Mouse (Mus musculus) spleen, adult 2 months (tissue): ENCODE data around the gene Zfp575. TPM values are rescaled to one million over a fixed set of nuclear protein-coding genes. Genes with fewer than 3 reads are reported as not detected.
A peak's percentile ranks its signal among the peaks of the same experiment; 100 is the strongest.

Experiments
- DNase-seq, 2 experiments: peaks; one replicate each; pipeline versions ENCODE4 v3.0.0 to v3.0.0-alpha.2; 2012 to 2021; ENCODE audit warnings: low spot score in 2 of 2, low read depth in 1 of 2
- H3K27ac ChIP-seq: fragments of 200-500 bp; 2 replicates; pipeline ENCODE4 v1.5.1; 2012; ENCODE audit warnings: low read length, inconsistent platforms; ENCODE audit not compliant: insufficient read depth
- H3K27me3 ChIP-seq: fragments of 200-500 bp; 2 replicates; pipeline ENCODE4 v1.6.1; 2012; ENCODE audit warnings: mild to moderate bottlenecking, moderate library complexity, low read length, inconsistent platforms; ENCODE audit not compliant: control insufficient read depth, insufficient read depth
- H3K36me3 ChIP-seq: fragments of 200-500 bp; 2 replicates; pipeline ENCODE4 v1.6.1; 2012; ENCODE audit warnings: mild to moderate bottlenecking, low read length, inconsistent platforms; ENCODE audit not compliant: control insufficient read depth, insufficient read depth
- H3K4me1 ChIP-seq: fragments of 200-500 bp; 2 replicates; pipeline ENCODE4 v1.6.1; 2011; ENCODE audit warnings: inconsistent platforms; ENCODE audit not compliant: control insufficient read depth, insufficient read depth, insufficient read length
- H3K4me3 ChIP-seq: fragments of 200-500 bp; 2 replicates; pipeline ENCODE4 v1.5.1; 2011; ENCODE audit warnings: mild to moderate bottlenecking, inconsistent platforms; ENCODE audit not compliant: insufficient read depth, insufficient read length; ENCODE audit errors: extremely low read depth
- CTCF ChIP-seq: fragments of 200-500 bp; IDR thresholded peaks from 2 replicates; pipeline ENCODE4 v1.5.1; 2011; ENCODE audit warnings: mild to moderate bottlenecking, inconsistent platforms; ENCODE audit not compliant: insufficient read depth, insufficient read length, insufficient replicate concordance; ENCODE audit errors: extremely low read depth
- POLR2A ChIP-seq: fragments of 200-500 bp; IDR thresholded peaks from 2 replicates; pipeline ENCODE4 v1.6.1; 2011; ENCODE audit warnings: low read depth, low read length, inconsistent platforms
- WGBS: fragments of 180-500 bp; shearing (Covaris S2); methylation state at CpG from one replicate; pipeline ENCODE4 v1.1.7; 2018; 5-methylcytosine and 5-hydroxymethylcytosine counted together
- polyA plus RNA-seq: library from polyadenylated mRNA; depleted of rRNA; stranded (reverse); fragments of >200 nt; gene quantifications from 2 replicates; pipeline ENCODE4 v1.2.3, GENCODE M21; 2012

Gene Zfp575
- polyA plus RNA-seq, 1 experiment, result 0.29 TPM

DNA sequence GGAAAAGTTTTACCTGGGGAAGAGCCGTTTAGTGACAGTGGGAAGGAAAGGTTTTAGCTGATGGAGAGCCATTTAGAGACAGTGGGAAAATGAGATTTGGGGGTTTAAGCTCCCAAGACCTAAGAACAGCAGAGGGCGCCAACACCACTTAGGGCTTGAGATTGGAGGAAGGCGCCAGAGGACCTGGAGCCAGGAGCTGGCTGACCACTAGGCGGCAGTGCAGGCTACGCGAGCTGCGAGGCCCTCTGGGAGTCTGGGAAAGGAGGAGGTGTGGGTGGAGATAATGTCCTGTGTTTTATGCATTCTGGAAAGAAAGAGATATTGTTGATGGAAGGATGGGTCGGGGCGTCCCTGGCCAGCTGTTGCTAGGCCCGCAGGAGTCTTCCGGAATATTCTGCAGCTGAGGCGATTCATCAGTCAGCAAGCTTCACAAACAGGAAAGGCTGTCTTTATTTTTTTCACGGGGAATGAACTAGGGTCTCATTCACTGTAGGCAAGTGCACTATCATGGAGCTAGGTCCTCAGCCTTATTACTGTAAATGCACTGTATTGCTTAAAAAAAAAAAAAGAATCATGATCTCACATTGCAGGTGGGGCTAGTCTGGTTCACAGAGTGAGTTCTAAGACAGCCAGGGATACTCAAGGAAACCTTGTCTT, 13.6 kb upstream of the Zfp575 start:
- H3K27ac ChIP-seq, result no peak overlapping the region
- no peaks in the 10 kb centered on the region for H3K4me1 ChIP-seq
- H3K4me3 ChIP-seq, result no peak overlapping the region
- TF ChIP-seq POLR2A, result no peak
- TF ChIP-seq CTCF, result peak; percentile 100
- DNase-seq, result peak; percentile 82 to 94
- no peaks in the 10 kb centered on the region for H3K27me3 ChIP-seq
- no peaks in the 10 kb centered on the region for H3K36me3 ChIP-seq
- 5% methylated on average over 13 of the region's 13 CpGs for WGBS

DNA sequence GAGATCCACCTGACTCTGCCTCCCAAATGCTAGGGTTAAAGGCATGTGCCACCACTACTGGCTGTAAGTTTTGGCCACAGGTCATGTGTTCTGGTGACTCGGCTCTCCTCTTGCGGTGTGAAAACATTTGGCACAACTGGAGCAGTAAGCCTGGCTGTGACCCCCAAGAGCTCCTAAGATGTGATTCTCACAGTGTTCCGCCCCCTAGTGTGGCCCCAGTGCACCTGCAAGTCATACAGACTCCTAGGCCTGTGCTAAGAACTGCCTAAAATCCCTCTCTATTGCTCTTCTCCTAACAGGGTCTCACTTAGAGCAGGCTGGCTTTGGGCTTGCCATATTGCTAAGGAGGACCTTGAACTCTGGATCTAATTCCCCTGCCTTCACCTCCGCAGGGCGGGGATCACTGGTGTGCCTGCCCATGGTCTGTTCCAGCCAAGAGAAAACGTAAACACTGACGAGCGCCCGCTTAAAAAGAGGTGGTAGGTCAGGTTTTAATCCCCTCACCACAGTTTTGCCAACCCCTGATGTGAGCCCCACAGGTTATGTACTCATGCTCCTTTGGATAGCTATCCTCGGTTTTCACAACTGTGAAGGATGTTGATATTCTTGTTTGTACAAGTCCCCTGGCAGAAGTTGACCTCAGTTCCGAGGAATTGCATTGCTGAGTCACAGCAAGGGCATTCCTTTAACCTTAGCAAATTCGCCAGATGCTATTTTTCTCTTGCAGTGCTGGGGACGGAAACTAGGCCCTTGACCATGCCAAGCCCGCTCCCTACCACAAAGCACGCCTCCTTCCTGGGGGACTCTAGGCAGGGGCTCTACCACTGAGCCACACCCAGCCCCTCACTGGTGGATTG, 12.0 kb upstream of the Zfp575 start:
- H3K27ac ChIP-seq, result no peak overlapping the region
- 90% methylated on average over 15 of the region's 15 CpGs for WGBS
- H3K4me1 ChIP-seq, result no peaks in the 10 kb centered on the region
- no peak for DNase-seq
- H3K27me3 ChIP-seq, result no peaks in the 10 kb centered on the region
- TF ChIP-seq CTCF (no peak; the same call in 1 of the 2 replicates), POLR2A (no peak)
- no peak overlapping the region for H3K4me3 ChIP-seq
- no peaks in the 10 kb centered on the region for H3K36me3 ChIP-seq

DNA sequence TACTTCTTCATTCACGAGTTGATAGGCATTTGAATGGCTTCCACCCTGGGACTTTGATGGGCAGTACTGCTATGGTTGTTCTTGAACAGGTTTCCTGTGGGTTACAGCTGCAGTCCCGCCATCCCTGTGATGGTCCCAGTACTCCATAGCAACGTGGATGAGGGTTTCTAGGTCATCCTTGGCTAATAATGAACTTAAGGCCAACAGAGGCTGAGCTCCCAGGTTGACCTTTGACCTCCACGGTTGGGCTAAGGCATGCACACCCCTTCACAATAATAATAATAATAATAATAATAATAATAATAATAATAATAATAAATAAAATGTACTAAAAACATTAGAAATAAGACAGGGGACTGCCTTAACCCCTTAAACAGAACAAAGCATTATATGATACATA, 10.7 kb upstream of the Zfp575 start:
- 68% methylated on average over 4 of the region's 4 CpGs for WGBS
- no peaks in the 10 kb centered on the region for H3K36me3 ChIP-seq
- no peak for TF ChIP-seq CTCF
- no peak for TF ChIP-seq POLR2A
- no peak for DNase-seq
- no peak overlapping the region for H3K27ac ChIP-seq
- H3K4me3 ChIP-seq, result no peak overlapping the region
- no peaks in the 10 kb centered on the region; the same call in 1 of the 2 replicates for H3K4me1 ChIP-seq
- H3K27me3 ChIP-seq, result no peaks in the 10 kb centered on the region

DNA sequence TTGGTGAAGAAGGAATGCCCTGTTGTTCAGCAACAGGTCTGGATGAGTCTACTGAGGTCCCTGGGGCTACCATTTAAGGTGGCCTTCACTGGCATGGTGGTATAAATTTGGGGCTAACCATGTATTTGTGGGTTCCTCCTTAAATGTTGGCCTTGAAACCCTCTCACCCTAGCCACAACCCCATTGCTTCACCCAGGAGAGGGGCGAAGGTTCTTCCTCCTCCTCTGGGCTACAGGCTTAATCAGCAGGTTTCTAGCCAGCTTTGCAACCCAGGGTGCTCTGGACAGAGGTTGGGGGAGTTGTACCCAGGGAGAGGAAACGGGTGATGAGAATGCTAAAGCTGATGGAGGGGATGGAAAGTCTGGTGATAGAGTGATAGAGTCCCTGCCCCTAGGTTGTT, 8.0 kb upstream of the Zfp575 start:
- H3K27ac ChIP-seq, result no peak overlapping the region
- WGBS, result 51% methylated on average over 2 of the region's 2 CpGs
- no peaks in the 10 kb centered on the region for H3K36me3 ChIP-seq
- no peak for TF ChIP-seq CTCF
- no peak for TF ChIP-seq POLR2A
- no peaks in the 10 kb centered on the region for H3K27me3 ChIP-seq
- no peaks in the 10 kb centered on the region; the same call in 1 of the 2 replicates for H3K4me1 ChIP-seq
- no peak for DNase-seq
- no peak overlapping the region for H3K4me3 ChIP-seq

GRCm38 (mm10) chr7:24594309-24594803, 6.9 kb upstream of the Zfp575 start:
- TF ChIP-seq POLR2A, result no peak
- no peak for TF ChIP-seq CTCF
- H3K27ac ChIP-seq, result no peak overlapping the region
- H3K4me1 ChIP-seq, result no peaks in the 10 kb centered on the region; the same call in 1 of the 2 replicates
- DNase-seq, result no peak
- WGBS, result 43% methylated on average over 13 of the region's 13 CpGs
- H3K4me3 ChIP-seq, result peak overlapping the region; percentile 73; the same call in 1 of the 2 replicates
- no peaks in the 10 kb centered on the region for H3K27me3 ChIP-seq
- H3K36me3 ChIP-seq, result no peaks in the 10 kb centered on the region

- TF ChIP-seq CTCF, result no peak
- TF ChIP-seq POLR2A, result peak; percentile 62; the same call in 1 of the 2 replicates
- H3K27ac ChIP-seq, result no peak overlapping the region
- WGBS, result under 1% methylated on average over 39 of the region's 39 CpGs
These were observed 6.3 kb upstream of the Zfp575 start for GRCm38 (mm10) chr7:24593621-24594308.

More at GRCm38 (mm10) chr7:24593621-24594308, 6.3 kb upstream of the Zfp575 start:
- no peaks in the 10 kb centered on the region; the same call in 1 of the 2 replicates for H3K4me1 ChIP-seq
- no peaks in the 10 kb centered on the region for H3K27me3 ChIP-seq
- DNase-seq, result peak in 1 of 2 experiments; percentile 78
- H3K36me3 ChIP-seq, result no peaks in the 10 kb centered on the region
- H3K4me3 ChIP-seq, result peak overlapping the region; percentile 73
